In the genomic region with DNA sequence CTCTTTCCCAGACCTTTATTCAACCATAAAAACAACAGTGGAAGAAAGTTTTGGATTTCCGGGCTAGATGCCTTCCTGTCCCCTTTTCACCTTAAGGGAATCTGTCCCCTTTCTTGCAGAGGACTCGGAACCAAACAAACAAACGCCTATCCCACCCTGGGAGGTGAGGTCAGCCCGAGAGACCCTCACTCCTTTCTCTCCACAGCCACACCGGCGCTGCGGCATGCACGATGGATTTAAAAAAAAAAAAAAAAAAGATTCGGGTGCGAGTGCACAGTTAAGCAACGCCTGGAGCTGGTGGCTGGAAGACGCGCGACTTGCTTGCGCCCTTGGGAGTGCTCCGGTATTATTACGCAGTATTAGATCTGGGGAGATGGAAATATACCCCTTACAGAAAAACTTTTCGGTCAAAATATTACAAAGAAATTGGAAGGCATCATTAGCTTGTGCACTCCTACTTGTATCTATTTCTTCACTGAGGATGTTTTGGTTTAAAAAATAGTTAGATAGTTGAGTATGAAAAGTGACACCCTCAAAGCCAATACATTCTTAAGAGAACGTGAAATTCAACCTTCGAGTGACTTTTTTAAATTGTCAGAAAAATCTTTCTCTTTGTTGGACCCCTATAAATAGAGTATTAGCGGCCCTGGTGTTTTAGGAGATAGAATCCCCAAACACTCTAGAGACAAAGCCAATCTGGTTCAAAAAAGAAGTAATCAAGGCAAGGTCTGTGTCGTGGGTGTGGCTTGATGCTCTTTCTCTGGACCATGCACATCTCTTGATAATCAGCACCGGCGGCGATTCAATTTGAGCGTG, we compare ENCODE assay signal across 10 mouse cellular contexts. TPM values are rescaled to one million over a fixed set of nuclear protein-coding genes. Genes with fewer than 3 reads are reported as not detected.
DNase-seq lines count a peak whose midpoint lies in the region; ATAC-seq and TF ChIP-seq lines count a peak whose summit lies in the region.
"Had no signal": no experiment of that assay in that cellular context is flagged by ENCODE, and none has a peak within 500 bp of the region (broad histone marks: within the 10 kb centered on the region; RNA-seq: fewer than 3 reads in every experiment).

No protein-coding gene starts in this region.

- 3% methylated on average over 26 of the region's 26 CpGs for WGBS in heart, embryonic 16.5 days
- 2% methylated on average over 26 of the region's 26 CpGs for WGBS in forebrain, embryonic 13.5 days
- 2% methylated on average over 26 of the region's 26 CpGs for WGBS in limb, embryonic 12.5 days

- H3K4me3 ChIP-seq in heart, embryonic 16.5 days (ENCODE audit: low read length), result peak overlapping the region; percentile 51
- H3K4me3 ChIP-seq in bone marrow macrophage, adult 2 months (ENCODE audit: insufficient read depth, low read length), result peak overlapping the region; percentile 26
- peak overlapping the region; percentile 42 for H3K4me3 ChIP-seq in forebrain, embryonic 13.5 days
- peak overlapping the region; percentile 44 for H3K4me3 ChIP-seq in limb, embryonic 12.5 days (replicated peaks)

- H3K9me3 ChIP-seq in heart, embryonic 16.5 days (replicated peaks; ENCODE audit: control insufficient read depth, low read length), result no peaks in the 10 kb centered on the region
- H3K9me3 ChIP-seq in forebrain, embryonic 13.5 days (replicated peaks), result no peaks in the 10 kb centered on the region
- H3K9me3 ChIP-seq in limb, embryonic 12.5 days, result no peaks in the 10 kb centered on the region

- H3K27ac ChIP-seq in heart, embryonic 16.5 days (ENCODE audit: low read length), result no peak overlapping the region
- no peak overlapping the region for H3K27ac ChIP-seq in bone marrow macrophage, adult 2 months (ENCODE audit: insufficient read depth, low read depth, low read length)
- no peak overlapping the region for H3K27ac ChIP-seq in forebrain, embryonic 13.5 days
- H3K27ac ChIP-seq in limb, embryonic 12.5 days, result no peak overlapping the region
- H3K27ac ChIP-seq: macrophage had no signal

- TF ChIP-seq POLR2A in bone marrow macrophage, adult 2 months (IDR thresholded peaks at IDR 0.05; ENCODE audit: borderline replicate concordance, low read depth, low read length), result no peak

- H3K27me3 ChIP-seq in heart, embryonic 16.5 days (ENCODE audit: control insufficient read depth, insufficient read depth, low read length), result peaks cover 75% of the 10 kb centered on the region
- peaks cover 91% of the 10 kb centered on the region for H3K27me3 ChIP-seq in forebrain, embryonic 13.5 days
- H3K27me3 ChIP-seq in limb, embryonic 12.5 days, result peaks cover 86% of the 10 kb centered on the region

- H3K36me3 ChIP-seq in heart, embryonic 16.5 days (ENCODE audit: control insufficient read depth, insufficient read depth), result no peaks in the 10 kb centered on the region
- H3K36me3 ChIP-seq in forebrain, embryonic 13.5 days (ENCODE audit: poor library complexity, severe bottlenecking), result no peaks in the 10 kb centered on the region
- H3K36me3 ChIP-seq in limb, embryonic 12.5 days, result peaks cover 3% of the 10 kb centered on the region; the same call in 1 of the 2 replicates

- no peak overlapping the region for H3K9ac ChIP-seq in heart, embryonic 16.5 days (ENCODE audit: low read length)
- H3K9ac ChIP-seq in forebrain, embryonic 13.5 days, result no peak overlapping the region
- H3K9ac ChIP-seq in limb, embryonic 12.5 days (replicated peaks), result no peak overlapping the region

- DNase-seq in heart, adult 18-20 months, result no peak
- DNase-seq in natural killer cell, adult 2 months (ENCODE audit: low spot score in 2 of 2), result no peak
- DNase-seq in adrenal gland, adult 8-10 months, result no peak
- DNase-seq in cerebellum, adult 11 months, result no peak
- DNase-seq: right cerebral cortex, postnatal 4 days had no signal

- no peak for ATAC-seq in heart, embryonic 16.5 days (replicated peaks; ENCODE audit: extremely low read depth, insufficient read depth, low FRiP score)
- no peak for ATAC-seq in forebrain, embryonic 13.5 days
- ATAC-seq in limb, embryonic 12.5 days (ENCODE audit: insufficient number of reproducible peaks, insufficient read depth, low FRiP score, low TSS enrichment, low read depth), result no peak

- peak overlapping the region; percentile 73 for H3K4me2 ChIP-seq in heart, embryonic 16.5 days (ENCODE audit: low read depth, low read length)
- peak overlapping the region; percentile 75 for H3K4me2 ChIP-seq in forebrain, embryonic 13.5 days
- peak overlapping the region; percentile 83 for H3K4me2 ChIP-seq in limb, embryonic 12.5 days

- peaks cover 20% of the 10 kb centered on the region for H3K4me1 ChIP-seq in heart, embryonic 16.5 days (ENCODE audit: control insufficient read depth, insufficient read depth, low read length)
- H3K4me1 ChIP-seq in bone marrow macrophage, adult 2 months (ENCODE audit: control insufficient read depth, insufficient read depth, low read length), result 0 out of 2 replicates have a peak, but pooled peaks cover 11% of the 10 kb centered on the region
- H3K4me1 ChIP-seq in forebrain, embryonic 13.5 days, result peaks cover 28% of the 10 kb centered on the region
- H3K4me1 ChIP-seq in limb, embryonic 12.5 days (replicated peaks), result peaks cover 16% of the 10 kb centered on the region

- no peak for TF ChIP-seq CTCF in bone marrow macrophage, adult 2 months (IDR thresholded peaks at IDR 0.05; ENCODE audit: low read depth, low read length)

RNA-seq across cellular contexts. Expression of gene Nr4a2, which starts 19.8 kb away (rescaled TPM):
- 2.1 and 2.2 TPM in 2 replicates for polyA plus RNA-seq in heart, embryonic 16.5 days (2015; fragmentation: Nextera tagmentation; extraction: Ambion mirVana)
- total RNA-seq in heart, adult 18-20 months (2021), result 1 to 10 TPM; 1.7 TPM
- 0.75 and 1.0 TPM in 2 replicates for polyA plus RNA-seq in bone marrow macrophage, adult 2 months (2012; ENCODE audit: insufficient read depth, insufficient read length, missing spikeins)
- 14.2 and 20.7 TPM in 2 replicates for polyA plus RNA-seq in forebrain, embryonic 13.5 days (2015; fragmentation: Nextera tagmentation; extraction: Ambion mirVana)
- 7.0 and 7.9 TPM in 2 replicates for polyA plus RNA-seq in limb, embryonic 12.5 days (2016; fragmentation: Nextera tagmentation; extraction: Ambion mirVana)
- total RNA-seq in adrenal gland, adult 8-10 months (2022), result 10 to 100 TPM in 1 of 4 experiments, 1 to 10 TPM in 3; 6.8 to 29.7 (median 8.4) TPM
